Mouse (Mus musculus): ENCODE measurements around the gene Wdr91.

The Wdr91 gene

GRCm38 (mm10) chr6:34910371-34911219 lies at the start of gene Wdr91:
Gene Wdr91, minus strand, starts transcription at chr6:34910876.
- DNase-seq = peak; percentile 92

DNA sequence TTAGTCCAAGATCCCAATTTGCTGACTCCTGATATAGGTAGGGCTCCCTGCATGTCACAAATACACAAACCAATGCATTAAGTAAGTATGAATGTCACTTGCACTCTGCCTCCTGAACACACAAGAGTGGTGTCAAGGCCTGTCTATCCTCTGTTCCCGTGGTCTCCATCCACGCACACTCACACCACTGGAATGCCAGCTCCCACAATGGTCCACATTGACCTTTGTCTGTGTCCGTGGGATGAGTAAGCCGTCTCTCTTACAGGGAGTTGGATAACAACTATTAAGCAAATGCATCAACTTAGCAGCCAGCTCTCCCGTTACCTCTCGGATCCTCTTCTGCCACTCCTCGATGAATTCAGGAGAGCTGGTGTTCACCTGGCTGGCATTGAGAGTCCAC lies 48.5 kb upstream of the Wdr91 start:
- DNase-seq = no peak

DNA sequence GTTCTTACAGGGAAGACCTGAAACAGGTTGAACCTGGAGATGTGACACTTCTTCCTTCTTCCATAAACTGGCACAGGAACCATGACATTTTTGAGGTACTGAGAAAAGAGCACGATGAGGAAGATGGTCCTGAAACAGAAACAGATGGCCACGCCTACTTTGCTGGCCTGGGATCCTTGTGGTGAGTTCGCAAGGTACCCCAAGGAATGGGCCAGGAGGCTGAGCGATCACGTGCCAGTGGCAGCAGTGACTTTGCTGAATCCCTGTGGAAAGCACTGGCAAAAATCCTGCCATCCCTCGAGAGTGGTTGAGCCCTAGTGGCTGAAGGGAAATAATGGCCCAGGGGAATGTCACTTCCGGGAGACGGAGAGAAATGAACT lies 45.2 kb upstream of the Wdr91 start:
- DNase-seq = no peak

- DNase-seq = no peak
Observed at GRCm38 (mm10) chr6:34954926-34955861, 44.5 kb upstream of the Wdr91 start.

- DNase-seq = no peak
Observed at GRCm38 (mm10) chr6:34951956-34952667, 41.4 kb upstream of the Wdr91 start.

DNA sequence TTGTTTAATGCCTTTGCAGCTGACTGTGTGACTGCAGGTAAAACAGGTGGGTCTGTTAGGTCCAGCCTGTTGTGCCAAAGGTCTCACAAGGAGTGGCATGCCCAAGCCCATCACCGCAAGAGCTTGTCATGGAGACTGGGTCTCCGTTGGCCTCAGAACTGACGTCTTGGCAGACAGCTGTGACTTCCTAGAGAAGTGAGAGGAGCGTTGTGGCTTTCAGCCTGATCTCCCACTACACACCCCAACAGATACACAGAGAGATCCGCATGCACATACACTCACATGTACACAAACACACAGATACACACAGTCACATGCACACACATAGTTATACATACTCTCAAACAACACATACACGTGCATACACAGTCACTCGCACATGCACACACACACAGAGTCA lies 40.8 kb upstream of the Wdr91 start:
- DNase-seq = no peak

GRCm38 (mm10) chr6:34948461-34948860 lies 37.8 kb upstream of the Wdr91 start:
- no peak for DNase-seq

GRCm38 (mm10) chr6:34946486-34947079 lies 35.9 kb upstream of the Wdr91 start:
- no peak for DNase-seq

DNA sequence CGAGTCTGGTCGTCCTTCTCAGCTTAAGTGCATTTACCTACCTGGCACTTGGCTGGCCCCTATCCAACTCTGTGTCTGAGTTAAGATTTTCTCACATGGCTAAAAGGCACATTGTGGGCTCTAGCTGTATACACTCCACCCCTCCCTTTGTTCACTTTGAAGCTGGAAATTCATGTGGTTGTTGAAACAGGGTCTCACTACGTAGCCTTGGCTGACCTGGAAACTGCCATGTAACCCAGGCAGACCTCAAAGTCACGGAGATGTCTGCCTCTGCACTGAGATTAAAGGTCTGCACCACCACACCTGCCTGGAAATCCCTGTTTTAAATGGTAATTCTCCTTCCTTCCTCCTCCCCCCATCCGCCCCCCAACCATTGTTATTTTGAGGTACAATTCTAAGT lies 32.8 kb upstream of the Wdr91 start:
- DNase-seq = no peak

DNA sequence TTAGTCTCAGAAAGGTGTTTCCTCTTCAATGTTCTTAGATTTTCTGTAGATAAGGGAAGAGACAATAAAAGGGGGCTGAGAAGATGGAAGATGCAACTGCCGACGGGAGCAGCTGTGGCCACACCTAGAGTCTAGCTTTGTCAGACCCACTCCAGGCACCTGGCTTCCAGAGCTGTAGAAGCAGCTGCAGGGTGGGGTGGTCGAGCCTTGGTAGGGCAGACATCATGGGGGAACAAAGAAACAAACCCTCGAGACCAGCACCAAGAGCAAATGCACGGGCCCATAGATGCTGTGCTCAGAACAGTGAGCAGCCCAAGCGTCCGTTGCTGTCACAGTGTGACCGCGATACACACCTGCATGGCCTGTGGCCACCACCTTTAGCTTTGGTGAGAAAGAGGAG lies 31.8 kb upstream of the Wdr91 start:
- no peak for DNase-seq

DNA sequence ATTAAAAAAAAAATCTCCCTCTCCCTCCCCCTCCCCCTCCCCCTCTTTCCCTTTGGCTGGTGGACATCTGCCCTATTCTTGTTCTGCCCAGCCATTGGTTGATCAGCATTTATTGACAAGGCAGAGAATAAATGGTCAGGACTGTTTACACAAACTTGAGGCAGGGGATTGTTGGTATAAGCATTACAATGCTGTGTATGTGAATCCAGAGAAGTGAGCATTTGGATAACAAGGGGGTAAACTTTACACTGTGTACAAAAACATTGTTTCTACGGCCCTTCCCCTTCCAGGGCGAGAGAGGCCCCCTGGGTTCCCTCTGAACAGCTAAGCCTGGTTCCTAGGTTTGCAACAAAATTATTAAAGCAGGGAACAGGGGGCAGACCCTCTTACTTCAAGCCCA lies 30.8 kb upstream of the Wdr91 start:
- DNase-seq = no peak

DNA sequence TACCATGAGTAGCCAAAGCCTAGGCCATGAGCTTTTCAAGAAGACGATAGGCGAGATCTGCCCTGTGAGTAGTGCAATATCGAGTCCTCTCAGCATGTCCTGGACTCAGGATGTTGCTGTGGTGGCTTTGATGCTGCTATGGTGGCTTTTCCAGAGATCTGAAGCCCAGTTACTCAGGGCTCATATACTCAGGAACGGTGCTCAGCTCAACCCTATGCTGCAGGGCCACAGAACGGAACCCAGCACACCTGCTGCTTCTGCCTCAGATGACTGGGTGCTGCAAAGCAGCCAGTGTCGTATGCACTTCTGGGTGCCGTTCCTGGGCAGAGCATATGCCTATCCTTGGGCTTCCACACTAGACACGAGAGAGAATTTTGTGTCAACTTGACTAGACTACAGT lies 28.8 kb upstream of the Wdr91 start:
- no peak for DNase-seq

DNA sequence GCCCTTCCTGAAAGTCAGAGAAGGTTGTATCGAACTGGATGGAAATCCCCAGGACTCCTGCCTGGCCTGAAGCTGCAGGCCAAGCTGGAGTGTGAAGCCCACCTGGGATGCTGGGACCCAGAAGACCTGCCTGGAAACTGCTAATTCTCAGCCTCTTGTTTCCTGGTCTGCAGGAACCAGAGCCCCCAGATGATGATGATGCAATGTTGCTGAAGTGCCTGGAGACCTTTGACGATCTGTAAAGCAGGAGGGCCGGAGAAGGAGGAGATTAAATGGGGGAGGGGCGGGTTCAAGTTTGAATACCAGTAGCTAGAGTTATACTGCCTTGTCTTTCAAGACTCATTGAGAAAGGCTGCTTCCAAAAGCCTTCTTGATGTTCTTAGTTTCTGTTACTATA lies 28.3 kb upstream of the Wdr91 start:
- DNase-seq = no peak

- no peak for DNase-seq
Observed at GRCm38 (mm10) chr6:34938280-34938928, 27.7 kb upstream of the Wdr91 start.

- no peak for DNase-seq
Observed at GRCm38 (mm10) chr6:34936743-34937142, 26.1 kb upstream of the Wdr91 start.

GRCm38 (mm10) chr6:34932633-34933032 lies 22.0 kb upstream of the Wdr91 start:
- no peak for DNase-seq

DNA sequence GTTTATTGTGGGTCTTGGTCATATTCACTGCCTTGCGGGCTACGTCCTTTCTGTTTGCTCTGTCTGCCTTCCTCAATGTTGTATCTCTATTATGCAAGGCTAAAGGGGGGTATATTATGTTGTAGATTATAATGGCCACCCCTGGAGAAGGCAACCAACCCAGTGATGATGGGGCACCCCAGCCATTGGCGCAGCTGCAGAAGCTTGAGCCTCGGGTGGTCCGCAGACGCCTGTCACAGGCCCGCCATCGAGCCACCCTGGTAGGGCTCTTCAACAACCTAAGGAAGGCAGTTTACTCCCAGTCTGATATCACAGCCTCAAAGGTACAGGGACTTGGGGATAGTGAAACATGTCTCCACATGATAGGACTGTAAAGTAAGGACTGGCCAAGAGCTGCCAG lies 16.9 kb upstream of the Wdr91 start:
- DNase-seq = no peak

DNA sequence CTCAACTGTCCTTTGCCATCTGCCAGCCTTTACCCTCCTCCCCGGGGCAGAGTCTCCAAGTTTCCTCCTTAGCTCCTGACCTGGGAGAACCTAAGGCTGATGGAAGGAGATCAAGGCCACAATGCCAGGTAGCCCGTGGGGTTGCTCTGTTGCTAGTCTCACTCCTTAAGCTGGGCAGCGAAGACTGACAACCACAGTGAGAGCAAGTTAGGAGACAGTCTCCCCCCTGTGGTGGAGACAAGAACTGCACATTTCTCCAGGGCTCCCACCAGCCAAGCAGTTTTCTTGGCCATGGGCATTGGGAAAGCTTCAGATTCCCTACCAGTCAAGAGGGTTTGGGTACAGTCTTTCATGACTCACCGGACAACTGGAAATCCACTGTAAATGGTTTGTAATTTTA lies 16.5 kb upstream of the Wdr91 start:
- peak; percentile 65 for DNase-seq

GRCm38 (mm10) chr6:34921941-34922340 lies 11.3 kb upstream of the Wdr91 start:
- no peak for DNase-seq

GRCm38 (mm10) chr6:34920631-34921030 lies 10.0 kb upstream of the Wdr91 start:
- DNase-seq = no peak

- DNase-seq = no peak
Observed at GRCm38 (mm10) chr6:34919956-34920355, 9.3 kb upstream of the Wdr91 start, which contains the start of gene Stra8. Gene Stra8, plus strand, starts transcription at chr6:34920163.

DNA sequence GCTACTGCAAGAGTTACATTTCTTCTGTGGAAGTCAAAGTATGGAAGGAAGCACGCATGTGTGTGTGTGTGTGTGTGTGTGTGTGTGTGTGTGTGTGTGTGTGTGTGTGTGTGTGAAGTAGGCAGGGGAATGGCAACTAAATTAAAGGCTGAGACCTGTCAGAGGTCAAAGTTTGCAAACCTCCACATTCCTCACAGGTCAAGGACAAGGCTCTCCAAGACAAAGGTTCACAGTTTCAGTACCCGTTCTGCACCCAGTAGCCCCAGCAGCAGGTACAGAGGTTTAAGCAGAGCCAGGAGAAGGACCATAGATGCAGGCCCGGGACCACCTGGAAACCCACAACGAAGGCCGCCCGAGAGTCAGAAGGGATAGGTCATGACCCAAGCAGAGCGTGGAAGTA lies 8.5 kb upstream of the Wdr91 start:
- DNase-seq = no peak

Measured in cerebellum, adult 8-10 months (tissue).